Mouse (Mus musculus) heart, adult 2 months (tissue): ENCODE results near the gene Cgref1.

ENCODE experiments used
- CTCF ChIP-seq: fragments of 200-600 bp; IDR thresholded peaks from 2 replicates; pipeline ENCODE4 v1.8.1; 2022; ENCODE audit warnings: antibody characterized with exemption, mild to moderate bottlenecking, moderate library complexity
- POLR2A ChIP-seq: fragments of 200-500 bp; IDR thresholded peaks from 2 replicates; pipeline ENCODE4 v1.6.1; 2011; ENCODE audit warnings: mild to moderate bottlenecking, low read depth, low read length, control low read depth; ENCODE audit not compliant: insufficient read depth

- TF ChIP-seq POLR2A, result peak; percentile 17; the same call in 1 of the 2 replicates
- TF ChIP-seq CTCF, result no peak
Measured at GRCm38 (mm10) chr5:30888337-30889087, 56.9 kb downstream of the Cgref1 start, which contains the start of gene Agbl5.
